Mouse (Mus musculus) hindbrain, embryonic 16.5 days (tissue): ENCODE measurements at regions not wholly inside any gene's neighbourhood (a gene's known extent, or its start where the extent isn't known, plus 50 kb on each side); places are given as distances from the start of the nearest gene placed in this dataset.

Experiments
- ATAC-seq: fragments of 200-750 bp; cut with Nextera tagmentation; 2 replicates; pipeline ENCODE4 v1.8.0; 2017; ENCODE audit warnings: moderate TSS enrichment, moderate library complexity
- H3K27ac ChIP-seq: fragments of 300-500 bp; sonication (generic); 2 replicates; pipeline ENCODE4 v1.5.1; 2014; ENCODE audit warnings: low read depth, mild to moderate bottlenecking, control low read depth, low read length, moderate library complexity
- H3K27me3 ChIP-seq: fragments of 300-500 bp; sonication (generic); replicated peaks from 2 replicates; pipeline ENCODE4 v1.6.1; 2014; ENCODE audit warnings: low read length; ENCODE audit not compliant: control insufficient read depth, insufficient read depth
- H3K36me3 ChIP-seq: fragments of 300-500 bp; sonication (generic); 2 replicates; pipeline ENCODE4 v1.6.1; 2014; ENCODE audit warnings: mild to moderate bottlenecking, low read length, moderate library complexity, mixed read lengths; ENCODE audit not compliant: control insufficient read depth, insufficient read depth
- H3K4me1 ChIP-seq: fragments of 300-500 bp; sonication (generic); 2 replicates; pipeline ENCODE4 v1.6.1; 2014; ENCODE audit warnings: low read depth, low read length; ENCODE audit not compliant: control insufficient read depth, insufficient read depth
- H3K4me2 ChIP-seq: fragments of 300-500 bp; sonication (generic); 2 replicates; pipeline ENCODE4 v1.6.1; 2014; ENCODE audit warnings: mild to moderate bottlenecking, low read length, control low read depth, moderate library complexity
- H3K4me3 ChIP-seq: fragments of 300-500 bp; sonication (generic); 2 replicates; pipeline ENCODE4 v1.5.1; 2014; ENCODE audit warnings: mild to moderate bottlenecking, low read length, control low read depth, moderate library complexity
- H3K9ac ChIP-seq: fragments of 300-500 bp; sonication (generic); 2 replicates; pipeline ENCODE4 v1.6.1; 2014; ENCODE audit warnings: low read depth, mild to moderate bottlenecking, control low read depth, low read length, moderate library complexity
- H3K9me3 ChIP-seq: fragments of 300-500 bp; sonication (generic); 2 replicates; pipeline ENCODE4 v1.6.1; 2014; ENCODE audit warnings: mild to moderate bottlenecking, low read length, moderate library complexity; ENCODE audit not compliant: control insufficient read depth
- WGBS: fragments of 180-500 bp; shearing (Covaris S2); extraction: QIAGEN DNeasy Blood & Tissue Kit; methylation state at CpG from one replicate; pipeline ENCODE4 v1.1.7; 2014; 5-methylcytosine and 5-hydroxymethylcytosine counted together

GRCm38 (mm10) chr5:141054991-141055390 is 54.6 kb upstream of the Card11 start:
- Histone ChIP-seq H3K4me1 (no peaks in the 10 kb centered on the region), H3K27me3 (no peaks in the 10 kb centered on the region), H3K27ac (no peak overlapping the region), H3K9ac (no peak overlapping the region), H3K9me3 (peaks cover 3% of the 10 kb centered on the region; the same call in 1 of the 2 replicates), H3K36me3 (no peaks in the 10 kb centered on the region), H3K4me2 (no peak overlapping the region), H3K4me3 (no peak overlapping the region)
- 75% methylated on average over 8 of the region's 8 CpGs for WGBS
- no peak for ATAC-seq

- no peak for ATAC-seq
- Histone ChIP-seq H3K9ac (no peak overlapping the region), H3K27ac (no peak overlapping the region), H3K4me1 (no peaks in the 10 kb centered on the region), H3K36me3 (no peaks in the 10 kb centered on the region), H3K4me3 (no peak overlapping the region), H3K9me3 (peaks cover 3% of the 10 kb centered on the region; the same call in 1 of the 2 replicates), H3K4me2 (no peak overlapping the region), H3K27me3 (no peaks in the 10 kb centered on the region)
- 79% methylated on average over 10 of the region's 10 CpGs for WGBS
Measured at GRCm38 (mm10) chr5:141055596-141056343, 55.4 kb upstream of the Card11 start.

- Histone ChIP-seq H3K4me2 (no peak overlapping the region), H3K9me3 (no peaks in the 10 kb centered on the region), H3K27ac (no peak overlapping the region), H3K4me3 (no peak overlapping the region), H3K4me1 (no peaks in the 10 kb centered on the region), H3K36me3 (no peaks in the 10 kb centered on the region), H3K27me3 (no peaks in the 10 kb centered on the region), H3K9ac (no peak overlapping the region)
- 92% methylated on average over 7 of the region's 7 CpGs for WGBS
- no peak for ATAC-seq
Measured at GRCm38 (mm10) chr5:141058141-141058540, 57.8 kb upstream of the Card11 start.

GRCm38 (mm10) chr5:141058863-141059262 is 58.5 kb upstream of the Card11 start:
- WGBS = 76% methylated on average over 1 of the region's 1 CpGs
- ATAC-seq = no peak
- H3K9ac ChIP-seq = no peak overlapping the region
- H3K4me2 ChIP-seq = no peak overlapping the region
- H3K4me1 ChIP-seq = no peaks in the 10 kb centered on the region
- H3K4me3 ChIP-seq = no peak overlapping the region
- no peaks in the 10 kb centered on the region for H3K36me3 ChIP-seq
- no peak overlapping the region for H3K27ac ChIP-seq
- no peaks in the 10 kb centered on the region for H3K27me3 ChIP-seq
- no peaks in the 10 kb centered on the region for H3K9me3 ChIP-seq

- no peak overlapping the region for H3K9ac ChIP-seq
- no peak overlapping the region for H3K4me3 ChIP-seq
- H3K27ac ChIP-seq = no peak overlapping the region
- no peaks in the 10 kb centered on the region for H3K36me3 ChIP-seq
- no peaks in the 10 kb centered on the region for H3K4me1 ChIP-seq
- no peaks in the 10 kb centered on the region for H3K9me3 ChIP-seq
- ATAC-seq = no peak
- 85% methylated on average over 4 of the region's 4 CpGs for WGBS
- no peak overlapping the region for H3K4me2 ChIP-seq
- H3K27me3 ChIP-seq = no peaks in the 10 kb centered on the region
Measured at GRCm38 (mm10) chr5:141062144-141062543, 61.8 kb upstream of the Card11 start.

GRCm38 (mm10) chr5:141067561-141067960 is 67.2 kb upstream of the Card11 start:
- Histone ChIP-seq H3K36me3 (no peaks in the 10 kb centered on the region), H3K9ac (no peak overlapping the region), H3K27ac (no peak overlapping the region), H3K4me1 (no peaks in the 10 kb centered on the region), H3K4me2 (no peak overlapping the region), H3K9me3 (no peaks in the 10 kb centered on the region), H3K4me3 (no peak overlapping the region), H3K27me3 (no peaks in the 10 kb centered on the region)
- ATAC-seq = no peak
- WGBS = 85% methylated on average over 7 of the region's 7 CpGs

- Histone ChIP-seq H3K36me3 (no peaks in the 10 kb centered on the region), H3K4me2 (no peak overlapping the region), H3K4me3 (no peak overlapping the region), H3K4me1 (no peaks in the 10 kb centered on the region), H3K27me3 (no peaks in the 10 kb centered on the region), H3K9ac (no peak overlapping the region), H3K27ac (no peak overlapping the region), H3K9me3 (no peaks in the 10 kb centered on the region)
- 38% methylated on average over 3 of the region's 3 CpGs for WGBS
- no peak for ATAC-seq
Measured at GRCm38 (mm10) chr5:141074457-141074856, 74.1 kb upstream of the Card11 start.

GRCm38 (mm10) chr5:141076158-141076557 is 75.8 kb upstream of the Card11 start:
- Histone ChIP-seq H3K9me3 (no peaks in the 10 kb centered on the region), H3K27ac (no peak overlapping the region), H3K27me3 (no peaks in the 10 kb centered on the region), H3K4me3 (no peak overlapping the region), H3K4me2 (no peak overlapping the region), H3K36me3 (no peaks in the 10 kb centered on the region), H3K9ac (no peak overlapping the region), H3K4me1 (no peaks in the 10 kb centered on the region)
- 50% methylated on average over 7 of the region's 7 CpGs for WGBS
- ATAC-seq = no peak

- no peaks in the 10 kb centered on the region for H3K27me3 ChIP-seq
- no peaks in the 10 kb centered on the region for H3K4me1 ChIP-seq
- no peak for ATAC-seq
- H3K27ac ChIP-seq = no peak overlapping the region
- no peak overlapping the region for H3K4me2 ChIP-seq
- H3K4me3 ChIP-seq = no peak overlapping the region
- no peaks in the 10 kb centered on the region for H3K36me3 ChIP-seq
- H3K9ac ChIP-seq = no peak overlapping the region
- no peaks in the 10 kb centered on the region for H3K9me3 ChIP-seq
- WGBS = 100% methylated on average over 2 of the region's 2 CpGs
Measured at GRCm38 (mm10) chr5:141076942-141077341, 76.6 kb upstream of the Card11 start.
